Mouse (Mus musculus) E14TG2a.4 (cell line): ENCODE measurements around the gene Tmem170b.

ENCODE experiments used
- CTCF ChIP-seq: conservative IDR thresholded peaks from 2 replicates; pipeline ENCODE4 v1.5.1; 2014; ENCODE audit warnings: low read length
- NANOG ChIP-seq: IDR thresholded peaks from 2 replicates; pipeline ENCODE4 v1.6.1; 2014; ENCODE audit warnings: borderline replicate concordance, low read length, mixed read lengths
- POU5F1 ChIP-seq: IDR thresholded peaks from 2 replicates; pipeline ENCODE4 v1.6.1; 2014; ENCODE audit warnings: low read length, borderline replicate concordance

- TF ChIP-seq CTCF: no peak
- no peak for TF ChIP-seq NANOG
- no peak for TF ChIP-seq POU5F1
Measured at GRCm38 (mm10) chr13:41675966-41676835, 70.5 kb downstream of the Tmem170b start.
